Mouse (Mus musculus) B cell, adult (primary cell): ENCODE measurements around the gene Dmrta2. TPM values are rescaled to one million over a fixed set of nuclear protein-coding genes. Genes with fewer than 3 reads are reported as not detected.

Experiments
- total RNA-seq: library from RNA; stranded (reverse); gene quantifications from 4 replicates; pipeline ENCODE4 v1.2.4, GENCODE M21; 2023; ENCODE audit not compliant: inconsistent age

The Dmrta2 gene
- 0.19 to 0.69 TPM (median 0.33 TPM) in 4 replicates for total RNA-seq

DNA sequence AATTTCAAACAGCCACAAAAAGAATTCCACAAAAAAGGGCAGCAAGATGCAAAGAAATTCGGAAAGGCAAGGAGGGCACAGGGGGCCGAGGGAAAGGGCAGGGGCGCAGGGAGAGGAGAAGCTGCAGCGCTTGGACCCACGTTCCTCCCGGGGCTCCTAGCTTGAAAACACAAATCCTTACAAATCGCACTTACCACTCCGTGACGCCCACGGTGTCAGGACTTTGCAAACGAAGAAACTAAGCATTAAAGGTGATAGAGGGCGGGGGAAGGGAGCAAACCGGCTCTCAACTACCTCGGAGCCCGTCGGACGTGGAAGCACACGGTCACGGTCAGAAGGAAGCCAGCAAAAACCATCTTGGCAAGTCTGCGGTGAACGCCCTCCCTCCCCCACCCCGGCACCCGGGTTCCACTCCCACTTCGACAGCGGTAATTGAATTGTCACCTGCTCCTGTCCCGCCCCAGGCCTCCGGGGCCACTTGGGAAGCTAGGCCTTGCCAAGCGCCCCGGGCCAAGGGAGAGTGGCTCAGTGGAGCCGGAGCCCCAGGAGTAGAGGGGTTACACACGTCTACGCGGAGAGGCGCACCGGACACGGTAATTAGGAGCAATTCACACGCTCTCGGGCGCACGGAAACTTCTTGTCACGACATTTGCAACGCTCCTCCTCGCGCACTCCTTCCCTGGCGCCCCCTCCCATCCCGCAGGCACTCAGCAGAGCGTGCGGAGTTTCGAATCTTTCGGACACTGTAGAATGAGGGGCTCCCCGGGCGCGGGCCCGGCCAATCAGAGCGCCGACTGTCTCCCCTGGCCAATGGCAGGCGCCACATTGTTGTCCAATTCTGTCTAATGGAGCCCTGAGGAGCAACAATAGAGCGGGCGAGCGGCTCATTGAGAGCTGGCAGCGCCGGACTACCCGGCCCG, at the start of gene Dmrta2:
Dmrta2 (plus strand) TSS at position 906 of the 920 bp plus-strand sequence.

